Mouse (Mus musculus): Measurements from ENCODE around the gene Mum1.

DNA sequence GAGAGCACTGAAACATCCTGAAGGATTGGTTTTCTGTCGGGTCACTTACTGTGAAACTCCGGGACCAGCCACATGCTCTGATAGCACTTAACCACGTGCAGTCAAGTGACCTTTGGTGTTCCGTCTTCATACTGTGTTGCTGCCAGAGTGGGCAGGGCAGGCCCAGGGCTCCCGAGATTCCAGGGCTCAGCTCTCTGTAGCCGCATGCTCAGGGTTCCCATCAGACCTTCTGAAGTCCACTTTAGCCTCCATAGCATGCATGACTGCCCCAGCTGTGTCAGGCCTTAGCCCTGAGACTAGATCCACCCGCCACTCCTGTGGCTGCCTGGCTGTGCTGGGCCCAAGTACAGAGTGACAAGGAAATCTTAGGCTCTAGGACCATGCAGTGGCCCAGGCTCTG, 55.1 kb downstream of the Mum1 start:
- TF ChIP-seq CTCF (IDR thresholded peaks at IDR 0.05; ENCODE audit: borderline replicate concordance, insufficient read depth, low read depth, low read length) (no peak), POLR2A (IDR thresholded peaks at IDR 0.05; ENCODE audit: borderline replicate concordance, insufficient read depth, low read length) (no peak)

All from cerebellum, adult 2 months (tissue).